Mouse (Mus musculus) kidney, adult 8-10 months (tissue): ENCODE results near the gene Stim1.
"Not testable (repeated sequence)": the region's sequence is repeated elsewhere in the genome, so short reads cannot be mapped to it uniquely, and the experiment has no call there.

ENCODE experiments used
- DNase-seq, 2 experiments: peaks; one replicate each; pipeline ENCODE4 v3.0.0; 2022

The Stim1 gene

DNA sequence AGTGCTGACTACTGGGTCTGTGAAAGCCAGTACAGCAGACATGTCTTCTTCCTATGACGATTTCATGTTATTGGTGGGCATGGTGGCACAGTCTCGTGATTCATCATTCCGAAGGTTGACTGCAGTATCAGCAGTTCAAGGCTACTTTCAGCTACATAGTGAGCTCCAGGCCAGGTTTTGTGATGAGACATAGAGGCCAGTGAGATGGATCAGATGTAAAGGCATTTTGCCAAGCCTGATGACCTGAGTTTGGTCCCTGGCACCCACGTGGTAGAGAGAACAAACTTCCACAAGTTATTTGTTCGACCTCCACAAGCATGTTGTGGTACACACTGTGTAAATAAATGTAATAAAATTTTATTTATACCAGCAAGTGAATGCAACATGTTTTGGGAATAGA is 102.9 kb downstream of the Stim1 start:
- no peak for DNase-seq

DNA sequence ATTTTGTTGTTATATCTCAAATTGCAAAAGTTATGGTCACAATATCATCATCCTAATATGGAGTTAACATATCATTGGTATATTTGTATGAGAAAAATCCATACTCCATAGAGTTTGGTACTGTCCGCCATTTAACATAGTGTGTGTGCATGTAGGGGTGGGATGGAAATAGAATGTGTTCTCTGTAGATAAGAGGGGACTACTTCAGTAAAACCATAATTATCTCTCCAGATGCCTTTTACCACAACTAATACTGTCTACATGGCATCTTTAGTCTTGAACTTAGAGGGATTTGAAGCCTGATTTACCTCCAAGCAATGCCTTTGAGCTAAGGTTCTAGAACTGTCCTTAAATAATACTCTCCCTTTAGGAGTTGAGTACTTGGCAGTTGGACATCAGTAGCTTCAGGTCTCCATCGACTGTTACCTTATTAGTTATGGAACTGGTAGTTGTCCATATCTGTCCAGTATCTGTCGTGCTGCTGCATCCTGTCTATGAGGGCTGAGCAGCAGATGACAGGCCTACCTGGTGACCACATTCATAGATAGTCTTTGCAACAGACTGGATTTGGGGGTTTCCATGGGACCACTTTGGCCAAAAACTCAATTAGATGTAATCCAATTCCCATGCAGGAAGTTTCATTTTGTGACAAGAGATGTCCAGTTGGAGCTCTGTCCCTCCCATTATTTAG is 105.9 kb downstream of the Stim1 start:
- no peak for DNase-seq

DNA sequence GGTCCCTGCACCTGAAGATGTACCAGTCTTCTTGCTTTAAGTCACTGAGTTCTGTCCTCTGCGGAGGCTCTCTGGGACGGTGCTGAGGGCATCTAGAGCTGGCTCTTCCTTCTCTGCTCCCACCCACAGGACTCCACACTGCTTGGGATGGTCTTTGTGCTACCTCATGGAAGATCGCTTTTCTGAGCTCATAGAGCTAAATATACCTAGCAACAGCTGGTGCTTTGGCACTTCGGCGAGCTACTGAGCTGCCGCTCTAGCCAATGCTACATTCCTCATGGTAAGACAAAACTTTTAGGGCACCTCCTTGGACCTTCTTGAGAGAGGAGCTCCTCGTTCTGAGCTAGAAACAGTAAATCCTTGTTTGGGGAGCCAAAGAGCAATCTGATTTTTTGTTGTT is 115.6 kb downstream of the Stim1 start:
- no peak for DNase-seq

DNA sequence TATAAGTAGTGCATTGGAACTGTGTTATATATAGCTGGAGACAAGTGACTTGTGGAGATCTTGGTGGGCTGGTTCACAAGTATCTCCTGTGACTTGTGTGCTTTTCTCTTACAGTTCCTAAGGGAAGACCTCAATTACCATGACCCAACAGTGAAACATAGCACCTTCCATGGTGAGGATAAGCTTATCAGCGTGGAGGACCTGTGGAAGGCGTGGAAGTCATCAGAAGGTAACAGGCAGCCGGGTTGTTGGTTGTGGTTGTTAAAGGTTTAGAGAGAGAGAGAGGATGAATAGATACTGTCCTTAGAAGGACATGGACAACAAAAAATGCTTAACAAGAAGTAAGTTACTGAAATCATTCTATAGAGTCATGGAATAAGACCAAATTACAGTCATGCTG is 118.4 kb downstream of the Stim1 start:
- no peak for DNase-seq

DNA sequence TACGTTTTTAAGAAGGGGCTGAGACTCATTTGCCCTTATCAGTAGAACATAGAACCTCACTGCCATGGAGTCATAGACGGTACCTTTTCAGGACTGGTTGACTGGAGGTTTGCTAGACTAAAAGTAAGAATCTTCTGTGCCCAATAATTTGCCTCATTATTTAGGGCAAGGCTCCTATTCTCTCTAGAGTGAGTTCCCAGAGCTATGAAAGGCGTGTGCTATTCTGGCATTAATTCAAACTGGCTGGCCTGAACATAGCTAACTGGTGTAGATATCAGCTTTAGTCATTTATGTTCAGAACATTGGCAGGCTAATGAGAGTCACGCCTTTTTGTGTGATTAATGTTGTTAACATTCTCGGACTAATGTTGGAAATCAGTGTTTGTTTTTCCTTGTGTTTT is 121.5 kb downstream of the Stim1 start:
- no peak for DNase-seq

DNA sequence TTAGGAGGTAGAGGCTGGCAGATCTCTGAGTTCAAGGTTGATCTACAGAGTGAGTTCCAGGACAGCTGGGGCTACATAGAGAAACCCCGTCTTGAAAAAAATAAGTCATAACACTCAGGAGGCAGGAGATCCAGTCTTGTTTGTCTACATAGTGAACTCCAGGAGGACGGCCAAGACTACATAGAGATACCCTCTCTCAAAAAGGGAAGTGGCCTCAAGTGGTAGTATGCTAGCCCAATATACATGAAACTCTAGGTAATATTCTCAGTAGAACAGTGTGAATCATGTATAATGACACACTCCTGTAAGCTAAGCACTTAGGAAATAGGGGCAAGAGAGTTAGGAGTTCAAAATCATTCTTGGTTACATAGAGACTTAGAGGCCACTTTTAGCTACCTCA is 126.3 kb downstream of the Stim1 start:
- DNase-seq = no peak

DNA sequence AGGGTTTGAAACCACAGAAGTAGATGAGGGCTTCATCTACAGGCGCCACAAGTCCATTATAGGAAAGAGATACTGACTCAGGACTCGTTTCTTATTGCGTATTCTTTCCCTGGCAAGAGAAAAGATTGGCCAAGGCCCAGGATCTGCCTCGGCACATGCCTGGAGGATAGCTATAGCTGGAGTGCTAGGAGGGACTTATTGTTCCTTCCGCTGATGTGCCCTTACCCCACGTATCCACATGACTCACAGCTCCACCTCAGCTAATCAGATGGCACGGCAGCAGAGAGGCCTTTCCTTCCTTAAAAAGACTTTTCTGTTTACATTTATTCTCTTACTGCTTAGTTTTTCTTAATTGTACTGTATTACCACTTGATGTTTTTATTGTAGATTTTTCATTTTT is 128.3 kb downstream of the Stim1 start:
- DNase-seq = no peak

DNA sequence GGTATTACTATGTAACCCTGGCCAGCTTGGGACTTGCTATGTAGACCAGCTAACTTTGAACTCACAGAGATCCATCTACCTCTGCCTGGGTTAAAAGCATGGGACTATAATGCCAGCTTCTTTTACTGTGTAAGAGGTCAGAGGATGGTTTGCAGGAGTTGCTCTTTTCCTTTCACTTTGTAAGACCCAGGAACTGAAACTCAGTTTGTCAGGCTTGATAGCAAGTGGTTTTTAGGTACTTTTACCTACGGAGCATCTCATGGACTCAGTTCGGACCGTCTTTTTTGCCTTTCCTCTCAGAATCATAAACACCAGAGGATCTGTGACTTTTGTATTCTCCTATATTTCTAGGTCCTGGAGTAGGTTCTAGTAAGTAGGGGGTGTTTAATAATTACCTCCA is 128.7 kb downstream of the Stim1 start:
- DNase-seq = no peak

DNA sequence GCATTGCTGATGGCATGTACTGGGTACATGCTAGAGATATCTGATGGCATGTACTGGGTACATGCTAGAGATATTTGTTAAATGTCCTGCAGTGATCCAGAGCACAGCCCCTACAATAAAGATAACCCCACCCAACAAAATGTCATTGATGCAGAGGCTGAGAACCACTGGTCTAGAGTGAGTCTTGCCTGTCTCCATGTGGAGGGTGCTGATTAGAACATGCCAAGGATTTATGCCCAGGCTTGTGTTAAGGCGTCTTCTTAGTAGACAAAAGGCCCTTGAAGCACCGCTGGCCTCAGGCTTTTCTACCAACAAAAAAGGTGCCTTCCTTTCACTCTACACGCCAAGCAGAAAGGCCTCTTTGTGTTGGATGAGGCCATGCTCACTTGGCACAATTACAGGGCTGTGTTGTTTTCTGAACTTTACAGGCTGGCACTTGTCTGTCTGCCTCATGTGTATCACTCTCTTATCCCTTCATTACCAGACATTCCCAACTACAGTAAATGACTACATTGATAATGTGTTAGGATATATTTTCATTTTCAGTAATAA is 131.7 kb downstream of the Stim1 start:
- DNase-seq = no peak

DNA sequence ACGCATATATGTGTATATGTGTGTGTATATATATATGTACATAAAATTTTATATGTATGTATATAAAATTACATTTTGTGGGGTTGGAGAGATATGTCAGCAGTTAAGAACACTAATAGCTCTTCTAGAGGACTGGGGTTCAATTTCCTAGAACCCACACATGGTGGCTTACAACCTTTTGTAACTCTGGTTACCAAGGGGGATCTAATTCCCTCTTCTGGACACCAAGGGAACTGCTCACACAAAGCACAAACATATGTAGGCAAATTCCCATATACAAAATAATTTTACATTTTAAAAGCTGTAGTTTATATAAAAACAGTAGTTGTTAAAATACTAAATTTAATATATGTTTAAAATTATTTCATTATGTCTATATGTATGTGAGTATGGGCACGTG is 136.5 kb downstream of the Stim1 start:
- DNase-seq = no peak

DNA sequence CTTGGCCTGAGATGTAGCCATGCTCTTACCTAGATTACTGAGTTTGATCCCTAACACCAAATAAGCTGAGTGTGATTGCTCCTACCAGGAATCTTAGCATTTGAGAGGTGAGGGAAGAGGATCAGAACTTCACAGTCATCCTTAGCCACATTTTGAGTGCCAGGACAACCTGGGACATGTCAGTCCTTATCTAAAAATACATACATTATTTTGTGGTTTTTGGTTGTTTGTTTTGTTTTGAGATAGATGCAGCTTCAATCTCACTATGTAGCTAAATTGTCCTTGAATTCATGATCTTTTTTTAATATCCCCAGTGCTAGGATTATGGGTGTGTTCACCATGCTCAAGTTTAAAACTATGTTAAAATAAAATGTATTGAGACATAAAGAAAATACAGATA is 139.8 kb downstream of the Stim1 start:
- DNase-seq = no peak

DNA sequence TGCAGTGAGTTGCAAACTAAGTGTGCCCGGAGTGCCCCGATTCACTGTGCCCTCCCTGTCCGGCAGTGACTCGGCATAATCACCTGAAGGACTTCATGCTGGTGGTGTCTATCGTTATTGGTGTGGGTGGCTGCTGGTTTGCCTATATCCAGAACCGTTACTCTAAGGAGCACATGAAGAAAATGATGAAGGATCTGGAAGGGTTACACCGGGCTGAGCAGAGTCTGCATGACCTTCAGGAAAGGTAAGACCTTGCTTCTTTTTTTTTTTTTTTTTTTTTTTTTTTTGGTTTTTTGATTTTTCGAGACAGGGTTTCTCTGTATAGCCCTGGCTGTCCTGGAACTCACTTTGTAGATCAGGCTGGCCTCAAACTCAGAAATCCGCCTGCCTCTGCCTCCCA is 147.7 kb downstream of the Stim1 start:
- DNase-seq = not testable (repeated sequence)

DNA sequence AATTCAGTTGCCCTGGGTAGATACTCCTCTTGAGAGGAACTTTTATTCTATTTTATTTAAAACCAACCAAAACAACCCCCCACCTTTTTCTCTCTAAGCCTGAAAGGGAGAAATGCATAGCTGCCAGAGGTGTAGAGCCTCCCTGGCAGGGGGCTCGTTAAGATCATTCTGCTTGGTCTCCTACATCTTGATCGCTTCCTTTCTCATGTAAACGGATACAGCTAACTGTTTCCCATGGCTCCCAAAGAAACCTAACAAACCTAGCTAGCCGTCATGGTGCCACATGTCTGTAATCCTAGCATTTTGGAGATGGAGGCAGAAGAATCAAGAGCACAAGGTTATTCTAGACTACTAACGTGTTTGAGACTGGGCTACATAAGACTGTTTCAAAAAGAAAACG is 148.2 kb downstream of the Stim1 start:
- DNase-seq = no peak

DNA sequence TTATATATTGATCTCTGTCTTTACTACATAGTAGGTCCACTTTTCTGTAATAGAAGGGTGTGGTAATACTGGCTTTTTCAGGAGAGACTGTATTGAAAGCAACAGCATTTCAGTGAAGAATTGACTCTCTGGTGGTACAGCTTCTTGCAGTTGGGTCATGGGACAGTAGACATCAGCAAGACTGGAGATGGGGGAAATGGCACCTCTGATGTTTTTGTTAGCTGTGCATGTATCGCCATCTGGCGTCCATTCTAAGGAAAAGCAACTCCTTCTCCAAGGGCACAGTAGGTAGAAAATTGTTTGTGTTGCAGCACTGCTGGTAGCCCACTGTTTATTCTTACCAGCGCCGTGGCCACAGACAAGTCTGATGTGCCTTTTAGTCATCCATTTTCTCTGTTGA is 149.8 kb downstream of the Stim1 start:
- peak; percentile 27 to 32 for DNase-seq

DNA sequence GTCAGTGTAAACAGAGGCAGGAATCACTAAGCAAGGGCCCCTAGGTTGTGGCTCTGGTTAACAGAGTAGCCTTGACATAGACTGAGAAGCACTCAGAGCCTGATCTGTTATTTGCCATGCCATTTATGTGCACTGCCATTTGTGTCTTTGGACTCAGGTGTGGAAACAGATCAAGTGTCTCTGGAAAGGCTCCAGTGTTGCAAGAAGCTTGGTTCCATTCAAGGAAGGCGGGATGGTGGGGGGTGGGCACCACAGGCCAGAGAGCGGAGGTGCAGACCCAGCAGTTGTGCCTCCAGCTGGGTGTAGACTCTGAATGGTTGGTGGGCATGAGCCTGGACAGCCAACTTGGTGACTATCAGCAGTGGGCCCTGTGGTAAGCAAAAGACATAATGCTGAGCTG is 154.4 kb downstream of the Stim1 start:
- DNase-seq = no peak

DNA sequence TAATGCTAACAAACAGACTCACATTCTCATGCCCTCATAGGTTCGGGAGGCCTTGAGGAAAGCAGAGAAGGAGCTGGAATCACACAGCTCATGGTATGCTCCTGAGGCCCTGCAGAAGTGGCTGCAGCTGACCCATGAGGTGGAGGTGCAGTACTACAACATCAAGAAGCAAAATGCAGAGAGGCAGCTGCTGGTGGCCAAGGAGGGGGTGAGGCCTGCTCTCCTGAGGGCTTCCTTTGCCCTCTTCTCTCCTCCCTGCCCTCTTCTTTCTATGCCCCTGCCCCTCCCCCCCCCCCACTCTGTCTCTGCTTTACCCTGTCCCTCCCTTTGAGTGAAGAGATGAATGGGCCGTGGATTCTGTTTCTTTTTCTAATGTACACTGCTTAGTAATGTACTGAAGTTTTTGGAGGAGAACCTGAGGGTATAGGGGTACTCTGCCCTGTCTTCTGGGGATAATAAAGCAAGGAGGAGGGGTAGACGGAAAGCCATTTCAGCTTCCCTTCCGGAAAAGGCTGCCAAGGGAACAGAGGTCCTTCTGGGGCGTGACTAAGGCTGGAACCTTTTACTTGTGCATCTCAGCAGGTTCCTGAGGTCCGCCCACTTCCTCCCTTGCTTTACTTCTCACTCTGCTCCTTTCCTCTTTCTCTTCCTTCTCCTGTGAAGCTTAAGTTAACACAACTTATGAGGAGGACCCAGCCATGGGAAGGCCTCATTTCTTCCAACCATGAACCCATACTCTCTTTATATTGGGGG is 158.5 kb downstream of the Stim1 start:
- no peak for DNase-seq

DNA sequence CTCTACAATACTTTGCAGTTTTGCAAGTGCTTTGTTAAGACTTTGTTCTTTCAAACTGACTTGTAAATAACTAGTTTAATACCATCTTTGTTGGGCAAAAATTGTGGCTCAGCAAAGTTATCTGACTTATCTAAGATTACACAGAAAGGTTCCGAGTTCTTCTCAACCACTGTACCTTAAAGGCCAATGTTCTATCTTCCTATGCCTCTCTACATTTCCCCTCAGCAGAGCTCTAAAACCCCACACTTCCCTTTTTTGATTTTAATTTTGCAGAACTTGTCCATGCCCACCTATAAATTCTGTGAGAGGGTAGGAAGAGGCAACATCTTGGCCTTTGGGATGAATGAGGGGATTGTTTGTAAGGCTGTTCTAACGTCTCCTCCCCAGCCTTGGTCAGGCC is 166.7 kb downstream of the Stim1 start:
- no peak for DNase-seq

DNA sequence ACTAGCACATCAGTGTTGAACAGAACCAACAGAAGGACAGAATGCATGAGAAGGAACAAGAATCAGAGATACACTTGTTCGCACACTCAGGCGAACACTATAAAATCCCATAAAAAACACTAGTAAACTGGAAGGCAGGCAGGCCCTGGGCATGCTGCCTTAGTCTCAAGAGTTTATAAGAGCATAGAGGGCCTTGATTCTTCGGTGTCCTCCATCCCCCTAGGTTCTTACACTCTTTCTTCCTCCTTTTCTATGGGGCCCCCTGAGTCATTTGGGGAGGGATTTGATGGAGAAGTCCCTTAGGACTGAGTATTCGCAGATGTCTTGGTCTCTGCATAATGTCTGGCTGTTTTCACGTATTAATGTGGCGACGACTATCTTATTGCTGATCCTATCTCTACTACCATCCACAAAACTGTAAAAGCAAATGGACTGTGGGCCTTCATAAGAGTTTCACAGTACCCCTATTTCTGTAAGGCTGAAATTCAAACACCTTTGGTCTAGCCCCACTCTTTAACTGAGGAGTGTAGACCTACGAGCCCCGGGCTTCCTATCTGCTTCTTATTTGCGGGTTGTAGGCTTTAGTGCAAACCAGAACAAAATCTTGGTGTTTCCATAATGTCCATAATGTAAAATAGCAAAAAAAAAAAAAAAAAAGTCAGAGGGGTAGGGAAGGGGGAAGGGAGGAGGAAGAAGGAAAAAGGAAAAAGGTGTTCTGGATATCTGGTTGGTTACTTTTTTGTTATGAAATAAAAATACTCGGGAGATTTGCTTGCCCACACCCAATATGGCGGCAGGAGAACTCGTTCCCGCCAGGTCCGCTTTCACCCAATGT is 173.4 kb downstream of the Stim1 start:
- DNase-seq = no peak

DNA sequence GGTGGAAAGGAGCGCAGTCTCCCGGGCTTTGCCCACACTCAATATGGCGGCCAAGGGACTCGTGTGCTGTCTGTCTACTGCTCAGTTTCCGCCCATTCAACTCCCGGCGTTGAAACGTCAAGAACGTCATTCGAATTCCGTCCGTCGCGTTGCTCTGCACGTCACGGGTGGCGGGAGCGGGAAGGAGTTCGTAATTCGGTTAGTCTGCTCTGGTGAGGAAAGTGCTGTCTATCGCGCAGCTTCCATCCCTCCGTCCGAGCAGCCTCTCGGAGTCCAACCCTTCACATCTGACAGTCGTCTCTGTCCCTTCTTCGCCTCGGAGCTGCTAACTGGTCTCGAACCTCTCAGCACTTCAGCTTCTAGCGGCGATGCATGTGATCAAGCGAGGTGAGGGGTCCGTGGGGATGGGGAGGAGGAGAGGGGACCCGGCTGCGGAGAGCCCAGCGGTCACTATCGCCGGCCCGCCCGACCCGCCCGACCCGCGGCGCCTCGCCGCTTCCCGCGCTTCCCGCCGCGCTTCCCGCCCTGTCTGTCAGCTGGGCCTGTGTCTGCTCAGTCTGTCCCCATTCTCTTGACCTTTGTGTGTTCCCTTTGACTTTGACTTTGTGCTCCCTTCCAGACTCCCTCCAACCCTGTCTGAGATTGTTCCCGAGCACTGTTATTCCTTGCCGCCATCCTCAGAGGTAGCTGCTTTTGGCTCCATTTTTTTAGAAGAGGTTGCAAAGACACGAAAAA is 174.2 kb downstream of the Stim1 start, which contains the start of gene Rrm1:
Gene Rrm1 (plus strand): TSS at position 39 of the 735 bp plus-strand sequence.
- DNase-seq = peak; percentile 94

DNA sequence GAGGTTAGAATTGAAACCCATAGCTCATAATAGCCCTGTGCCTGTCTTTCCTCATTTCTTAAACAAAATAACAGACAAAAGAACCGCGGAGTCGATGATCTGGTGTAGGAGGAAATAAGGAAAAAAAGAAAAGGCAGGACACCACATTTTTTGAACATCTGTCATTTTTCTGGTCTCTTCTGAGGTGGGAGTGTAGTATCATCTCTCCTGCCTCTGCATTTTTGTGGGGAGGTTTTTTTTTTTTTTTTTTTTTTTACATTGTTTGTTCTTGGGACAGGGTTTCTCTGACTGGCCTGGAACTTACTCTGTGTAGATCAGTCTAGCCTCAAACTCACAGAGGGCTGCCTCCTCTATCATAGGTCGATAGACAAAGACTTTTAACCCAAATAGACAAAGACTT is 174.8 kb downstream of the Stim1 start:
- no peak for DNase-seq

DNA sequence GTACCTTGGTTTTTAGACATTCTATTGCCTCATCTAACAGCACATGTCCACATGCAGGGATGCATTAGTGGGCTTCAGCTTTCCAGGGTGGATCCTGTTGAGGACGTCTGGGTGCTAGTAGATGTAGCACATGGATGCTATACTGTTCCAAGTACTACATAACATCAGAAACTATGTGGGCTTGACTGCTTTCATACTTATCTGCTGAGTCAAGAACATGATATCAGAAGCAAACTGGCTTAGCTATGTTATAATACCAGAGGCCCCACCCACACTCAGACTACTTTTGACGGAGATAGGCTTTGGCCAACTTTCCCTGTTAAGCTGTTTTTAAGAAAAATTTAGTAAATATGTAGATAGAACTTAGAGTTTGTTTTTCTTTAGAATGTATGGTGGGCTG is 176.7 kb downstream of the Stim1 start:
- DNase-seq = no peak

DNA sequence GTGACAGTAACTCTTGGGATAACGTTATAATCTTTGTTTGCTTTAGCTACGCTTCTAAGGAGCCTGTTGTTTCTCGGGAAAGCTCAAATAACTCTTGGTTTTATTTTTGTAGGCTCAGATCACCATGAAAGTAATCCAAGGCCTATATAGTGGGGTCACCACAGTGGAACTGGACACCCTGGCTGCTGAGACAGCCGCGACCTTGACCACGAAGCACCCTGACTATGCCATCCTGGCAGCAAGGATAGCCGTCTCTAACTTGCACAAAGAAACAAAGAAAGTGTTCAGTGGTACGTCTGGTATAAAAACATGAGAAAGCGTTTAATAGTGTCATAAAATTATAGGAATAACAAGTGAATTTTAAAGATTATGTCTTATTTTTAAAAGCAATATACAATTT is 178.8 kb downstream of the Stim1 start:
- DNase-seq = no peak
